Mouse (Mus musculus): Measurements from ENCODE around the gene Igsf9b. TPM values are rescaled to one million over a fixed set of nuclear protein-coding genes. Genes with fewer than 3 reads are reported as not detected.

Igsf9b gene
- total and polyA plus RNA-seq, 2 experiments from 2014 or later, result 19.3 to 83.3 TPM

DNA sequence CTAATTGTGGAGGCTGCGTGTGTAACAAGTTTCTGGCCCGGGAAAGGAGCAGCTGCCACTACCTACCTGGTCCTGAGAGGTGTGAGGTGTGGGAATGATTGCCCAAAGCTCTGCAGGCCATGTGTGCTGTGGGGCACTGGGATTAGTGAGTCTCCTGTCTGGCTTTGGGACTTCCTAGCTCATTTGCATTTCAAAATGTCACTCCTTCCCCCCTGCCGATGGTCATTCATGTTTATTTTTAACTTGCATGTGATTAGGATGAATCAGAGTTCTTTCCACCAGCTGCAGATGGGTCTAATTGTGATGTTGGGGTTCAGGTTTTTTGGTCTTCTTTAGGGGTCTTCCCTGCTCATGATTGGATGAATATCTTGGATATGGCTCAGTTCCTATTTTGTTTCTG, 34.0 kb upstream of the Igsf9b start:
- WGBS, result 56% methylated on average over 3 of the region's 3 CpGs
- Histone ChIP-seq H3K4me2 (ENCODE audit: low read depth, low read length, poor library complexity, severe bottlenecking) (no peak overlapping the region), H3K27ac (ENCODE audit: low read depth, low read length) (no peak overlapping the region), H3K9me3 (ENCODE audit: low read length) (no peaks in the 10 kb centered on the region), H3K9ac (replicated peaks; ENCODE audit: low read length, poor library complexity, severe bottlenecking) (no peak overlapping the region), H3K4me1 (ENCODE audit: insufficient read depth, low read length) (0 out of 2 replicates have a peak, but pooled peaks cover 4% of the 10 kb centered on the region), H3K4me3 (ENCODE audit: low read depth, low read length) (no peak overlapping the region), H3K36me3 (ENCODE audit: insufficient read depth, low read length) (no peaks in the 10 kb centered on the region), H3K27me3 (ENCODE audit: insufficient read depth, low read length) (no peaks in the 10 kb centered on the region)
- DNase-seq (ENCODE audit: low spot score) (no peak), ATAC-seq (ENCODE audit: low FRiP score) (no peak)
- no peak for TF ChIP-seq CTCF (IDR thresholded peaks at IDR 0.05)

DNA sequence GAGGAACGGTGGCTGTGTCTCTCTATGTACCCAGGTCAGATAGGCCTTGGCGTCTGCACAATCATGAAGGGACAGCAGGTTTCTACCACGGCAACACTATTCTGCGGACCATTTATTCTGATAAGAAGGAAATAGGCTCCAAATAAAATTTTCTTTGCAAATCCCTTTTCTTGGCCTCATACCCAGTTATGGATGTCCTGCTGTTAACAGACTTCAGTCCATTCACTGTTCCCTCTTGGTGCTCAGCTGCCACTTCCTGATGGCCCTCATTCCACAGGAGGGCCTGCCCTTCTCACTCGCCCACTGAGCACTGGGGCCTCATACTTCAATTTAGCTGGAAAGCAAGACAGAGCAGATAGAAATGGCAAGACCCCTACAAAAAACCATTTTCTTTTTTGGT, 31.1 kb upstream of the Igsf9b start:
- DNase-seq (ENCODE audit: low spot score) (no peak), ATAC-seq (ENCODE audit: low FRiP score) (no peak)
- Histone ChIP-seq H3K9ac (replicated peaks; ENCODE audit: low read length, poor library complexity, severe bottlenecking) (no peak overlapping the region), H3K27me3 (ENCODE audit: insufficient read depth, low read length) (no peaks in the 10 kb centered on the region), H3K4me1 (ENCODE audit: insufficient read depth, low read length) (0 out of 2 replicates have a peak, but pooled peaks cover 4% of the 10 kb centered on the region), H3K27ac (ENCODE audit: low read depth, low read length) (no peak overlapping the region), H3K9me3 (ENCODE audit: low read length) (no peaks in the 10 kb centered on the region), H3K4me3 (ENCODE audit: low read depth, low read length) (no peak overlapping the region), H3K36me3 (ENCODE audit: insufficient read depth, low read length) (no peaks in the 10 kb centered on the region), H3K4me2 (ENCODE audit: low read depth, low read length, poor library complexity, severe bottlenecking) (no peak overlapping the region)
- 75% methylated on average over 5 of the region's 5 CpGs for WGBS
- no peak for TF ChIP-seq CTCF (IDR thresholded peaks at IDR 0.05)

DNA sequence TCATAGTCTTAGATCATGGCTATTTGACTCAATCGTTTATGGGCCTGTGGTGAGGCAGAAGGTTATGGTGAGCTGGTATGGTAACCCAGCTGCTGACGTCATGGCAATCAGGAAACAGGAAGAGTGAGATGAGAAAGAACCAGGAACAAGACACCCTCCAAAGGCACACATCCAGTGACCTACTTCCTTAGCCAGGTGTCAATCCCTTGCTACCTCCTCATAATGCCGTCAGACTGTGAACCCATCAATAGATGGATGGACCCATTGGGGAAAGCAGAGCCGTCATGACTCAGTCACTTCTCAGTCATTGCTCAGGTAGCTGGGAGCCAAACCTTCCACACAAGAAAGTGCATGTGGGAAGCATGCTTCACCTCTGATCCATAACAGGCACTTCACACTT, 30.5 kb upstream of the Igsf9b start:
- Histone ChIP-seq H3K9ac (replicated peaks; ENCODE audit: low read length, poor library complexity, severe bottlenecking) (no peak overlapping the region), H3K36me3 (ENCODE audit: insufficient read depth, low read length) (no peaks in the 10 kb centered on the region), H3K4me1 (ENCODE audit: insufficient read depth, low read length) (0 out of 2 replicates have a peak, but pooled peaks cover 4% of the 10 kb centered on the region), H3K4me3 (ENCODE audit: low read depth, low read length) (no peak overlapping the region), H3K9me3 (ENCODE audit: low read length) (no peaks in the 10 kb centered on the region), H3K27me3 (ENCODE audit: insufficient read depth, low read length) (no peaks in the 10 kb centered on the region), H3K4me2 (ENCODE audit: low read depth, low read length, poor library complexity, severe bottlenecking) (no peak overlapping the region), H3K27ac (ENCODE audit: low read depth, low read length) (no peak overlapping the region)
- WGBS, result 92% methylated on average over 4 of the region's 4 CpGs
- DNase-seq (ENCODE audit: low spot score) (no peak), ATAC-seq (ENCODE audit: low FRiP score) (no peak)
- no peak for TF ChIP-seq CTCF (IDR thresholded peaks at IDR 0.05)

DNA sequence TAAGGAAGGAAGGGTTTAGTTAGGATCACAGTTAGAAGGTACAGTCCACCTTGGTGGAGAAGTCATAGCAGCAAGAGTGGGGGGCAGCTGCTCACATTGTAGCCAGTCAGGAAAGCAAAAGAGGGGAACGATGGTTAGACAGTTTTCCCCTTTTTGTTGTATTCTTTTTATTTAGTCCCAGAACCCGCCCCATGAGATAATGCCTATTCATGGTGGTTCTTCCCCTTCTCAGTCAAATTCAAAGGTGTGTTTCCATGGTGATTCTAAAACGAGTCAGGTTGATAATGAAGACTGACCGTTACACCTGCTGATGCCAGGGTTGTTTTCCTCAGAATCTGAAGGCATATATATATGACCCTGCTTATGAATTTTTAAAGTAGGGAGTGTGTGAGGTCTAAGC, 29.7 kb upstream of the Igsf9b start:
- WGBS, result 50% methylated on average over 4 of the region's 4 CpGs
- Histone ChIP-seq H3K9ac (replicated peaks; ENCODE audit: low read length, poor library complexity, severe bottlenecking) (no peak overlapping the region), H3K27me3 (ENCODE audit: insufficient read depth, low read length) (no peaks in the 10 kb centered on the region), H3K4me2 (ENCODE audit: low read depth, low read length, poor library complexity, severe bottlenecking) (no peak overlapping the region), H3K4me1 (ENCODE audit: insufficient read depth, low read length) (0 out of 2 replicates have a peak, but pooled peaks cover 4% of the 10 kb centered on the region), H3K36me3 (ENCODE audit: insufficient read depth, low read length) (no peaks in the 10 kb centered on the region), H3K4me3 (ENCODE audit: low read depth, low read length) (no peak overlapping the region), H3K27ac (ENCODE audit: low read depth, low read length) (no peak overlapping the region), H3K9me3 (ENCODE audit: low read length) (no peaks in the 10 kb centered on the region)
- ATAC-seq (ENCODE audit: low FRiP score), result no peak
- no peak for TF ChIP-seq CTCF (IDR thresholded peaks at IDR 0.05)
- no peak for DNase-seq (ENCODE audit: low spot score)

DNA sequence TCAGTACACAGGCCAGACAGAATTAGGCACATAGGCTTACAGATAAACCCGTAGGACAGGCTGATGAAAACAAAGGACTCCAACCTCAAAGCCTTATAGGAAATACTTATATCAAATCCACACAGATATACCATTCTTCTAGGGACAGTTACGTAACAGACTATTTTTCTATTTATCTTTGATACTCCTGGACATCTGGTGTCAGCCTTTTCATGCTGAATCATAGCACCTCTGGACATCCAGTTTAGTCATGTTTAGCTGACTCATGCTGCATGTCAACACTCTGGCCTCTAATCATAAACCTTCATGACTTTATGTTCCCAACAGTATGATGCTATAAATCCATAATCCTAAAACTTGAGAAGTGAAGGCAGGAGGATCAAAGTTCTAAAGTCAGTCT, 29.1 kb upstream of the Igsf9b start:
- no peak for ATAC-seq (ENCODE audit: low FRiP score)
- DNase-seq (ENCODE audit: low spot score), result no peak
- H3K4me3 ChIP-seq (ENCODE audit: low read depth, low read length), result no peak overlapping the region
- no peak for TF ChIP-seq CTCF (IDR thresholded peaks at IDR 0.05)
- WGBS, result 83% methylated on average over 2 of the region's 2 CpGs
- H3K4me2 ChIP-seq (ENCODE audit: low read depth, low read length, poor library complexity, severe bottlenecking), result no peak overlapping the region
- H3K9ac ChIP-seq (replicated peaks; ENCODE audit: low read length, poor library complexity, severe bottlenecking), result no peak overlapping the region
- H3K4me1 ChIP-seq (ENCODE audit: insufficient read depth, low read length), result 0 out of 2 replicates have a peak, but pooled peaks cover 4% of the 10 kb centered on the region
- no peaks in the 10 kb centered on the region for H3K27me3 ChIP-seq (ENCODE audit: insufficient read depth, low read length)
- no peaks in the 10 kb centered on the region for H3K36me3 ChIP-seq (ENCODE audit: insufficient read depth, low read length)
- no peaks in the 10 kb centered on the region for H3K9me3 ChIP-seq (ENCODE audit: low read length)
- no peak overlapping the region for H3K27ac ChIP-seq (ENCODE audit: low read depth, low read length)

DNA sequence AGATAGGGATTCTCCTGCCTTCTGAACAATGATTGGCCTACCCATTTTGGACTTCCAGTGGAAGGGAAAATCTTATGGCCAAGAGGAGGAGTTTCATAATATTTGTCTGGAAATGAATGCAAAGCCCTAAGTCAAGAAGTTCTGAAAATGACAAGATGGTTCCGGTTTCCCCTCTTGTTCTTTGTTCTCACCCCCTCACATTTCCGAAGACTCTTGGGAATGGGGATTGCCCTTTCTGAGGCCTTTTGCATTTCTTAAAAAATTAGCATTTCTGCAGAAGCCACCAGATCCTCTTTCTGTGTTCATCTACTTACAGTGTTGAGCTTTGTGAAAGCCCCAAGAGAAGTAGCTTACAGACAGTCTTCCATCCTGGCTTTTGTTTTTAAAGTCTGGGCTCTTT, 27.1 kb upstream of the Igsf9b start:
- 79% methylated on average over 2 of the region's 2 CpGs for WGBS
- TF ChIP-seq CTCF (IDR thresholded peaks at IDR 0.05), result no peak

More for the DNA sequence above, 27.1 kb upstream of the Igsf9b start:
- H3K27me3 ChIP-seq (ENCODE audit: insufficient read depth, low read length), result no peaks in the 10 kb centered on the region
- H3K9ac ChIP-seq (replicated peaks; ENCODE audit: low read length, poor library complexity, severe bottlenecking), result no peak overlapping the region
- H3K4me2 ChIP-seq (ENCODE audit: low read depth, low read length, poor library complexity, severe bottlenecking), result no peak overlapping the region
- H3K36me3 ChIP-seq (ENCODE audit: insufficient read depth, low read length), result no peaks in the 10 kb centered on the region
- DNase-seq (ENCODE audit: low spot score) (no peak), ATAC-seq (ENCODE audit: low FRiP score) (no peak)
- no peak overlapping the region for H3K27ac ChIP-seq (ENCODE audit: low read depth, low read length)
- H3K4me1 ChIP-seq (ENCODE audit: insufficient read depth, low read length), result 0 out of 2 replicates have a peak, but pooled peaks cover 4% of the 10 kb centered on the region
- H3K9me3 ChIP-seq (ENCODE audit: low read length), result no peaks in the 10 kb centered on the region
- no peak overlapping the region for H3K4me3 ChIP-seq (ENCODE audit: low read depth, low read length)
